Mouse (Mus musculus) cerebral cortex, adult 2 months (tissue): Measurements from ENCODE around the gene Kcnip2.

ENCODE experiments used
- WGBS: fragments of 180-500 bp; shearing (Covaris S2); methylation state at CpG from one replicate; pipeline ENCODE4 v1.1.7; 2018; 5-methylcytosine and 5-hydroxymethylcytosine counted together

Kcnip2 gene

DNA sequence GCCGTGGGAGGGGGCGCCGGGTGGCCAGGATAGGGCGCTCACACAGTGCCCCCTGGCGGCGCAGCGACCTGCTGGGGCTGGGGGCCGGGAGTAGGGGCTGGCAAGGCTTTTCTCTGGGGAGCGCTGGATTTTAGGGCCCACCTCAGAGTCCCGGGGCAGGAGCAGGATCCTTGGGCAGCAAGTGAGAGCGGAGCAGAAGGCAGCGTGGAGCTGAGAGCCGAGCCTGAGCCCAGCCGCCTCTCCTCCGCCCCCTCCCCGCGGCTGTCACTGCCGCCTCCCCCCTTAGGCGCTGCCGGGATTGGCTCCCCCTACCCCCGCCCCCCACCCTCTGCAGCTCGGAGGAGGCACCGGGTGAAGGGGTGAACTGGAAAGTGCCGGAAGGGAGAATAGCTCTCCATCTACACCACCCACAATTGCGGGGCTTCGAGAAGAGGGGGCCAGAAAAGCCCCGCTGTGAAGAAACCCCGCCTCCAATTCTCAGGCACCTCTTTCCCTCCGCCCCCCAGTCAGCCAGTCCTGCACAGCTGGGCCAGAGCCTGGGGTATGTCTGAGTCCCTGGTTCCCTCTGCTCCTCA lies at the start of gene Kcnip2:
Gene Kcnip2 (minus strand): TSS at position 231 of the 575 bp plus-strand sequence.
- 1% methylated on average over 28 of the region's 29 CpGs for WGBS

DNA sequence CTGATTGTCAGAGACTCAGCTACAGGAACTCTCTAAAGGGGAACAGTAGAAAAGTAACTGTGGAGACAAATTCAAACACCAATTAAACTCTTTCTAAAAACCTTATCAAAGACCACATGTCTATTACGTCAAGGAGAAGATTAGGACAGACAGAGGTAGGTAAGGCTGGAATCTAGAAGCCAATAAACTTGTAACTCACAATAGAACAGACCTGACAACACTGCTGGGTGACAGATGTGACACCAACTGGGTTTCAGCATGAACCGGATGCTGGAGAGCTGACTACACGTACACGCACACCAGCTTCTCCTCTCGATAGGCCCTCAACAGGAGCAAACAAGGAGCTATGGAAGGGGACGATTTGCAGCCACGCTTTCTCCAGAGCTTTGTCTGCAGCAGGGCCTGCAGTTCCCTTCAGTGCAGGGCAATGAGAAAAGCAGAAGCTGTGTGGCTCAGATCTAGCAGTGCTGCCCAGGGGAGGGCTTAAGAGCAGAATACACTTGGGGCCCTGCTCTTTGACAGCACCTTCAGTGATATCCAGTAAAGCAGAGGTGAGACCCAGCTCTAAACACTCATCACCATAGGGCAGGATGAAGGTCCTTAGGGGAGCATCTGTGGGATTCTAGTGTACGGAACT lies 39.5 kb upstream of the Kcnip2 start:
- 77% methylated on average over 8 of the region's 8 CpGs for WGBS

DNA sequence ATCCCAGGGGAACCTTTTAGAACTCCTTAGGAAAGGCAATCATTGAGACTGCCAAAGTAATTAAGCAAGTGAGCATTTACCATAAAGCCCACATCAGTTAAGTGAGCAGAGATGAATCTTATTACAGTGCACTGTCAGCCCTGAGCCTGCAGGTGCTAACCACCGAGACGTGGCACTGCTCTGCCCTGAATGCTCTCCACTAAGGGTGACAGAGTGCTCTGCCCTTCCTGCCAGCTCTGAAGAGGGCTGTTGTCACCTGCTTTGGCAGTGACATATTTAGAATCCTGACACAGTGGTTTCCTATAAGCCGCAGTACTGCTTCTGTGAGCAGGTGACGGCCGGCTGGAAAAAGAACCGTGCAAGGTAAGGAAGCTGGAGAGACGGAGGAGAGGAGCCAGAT lies 38.7 kb upstream of the Kcnip2 start:
- WGBS, result 62% methylated on average over 7 of the region's 7 CpGs

DNA sequence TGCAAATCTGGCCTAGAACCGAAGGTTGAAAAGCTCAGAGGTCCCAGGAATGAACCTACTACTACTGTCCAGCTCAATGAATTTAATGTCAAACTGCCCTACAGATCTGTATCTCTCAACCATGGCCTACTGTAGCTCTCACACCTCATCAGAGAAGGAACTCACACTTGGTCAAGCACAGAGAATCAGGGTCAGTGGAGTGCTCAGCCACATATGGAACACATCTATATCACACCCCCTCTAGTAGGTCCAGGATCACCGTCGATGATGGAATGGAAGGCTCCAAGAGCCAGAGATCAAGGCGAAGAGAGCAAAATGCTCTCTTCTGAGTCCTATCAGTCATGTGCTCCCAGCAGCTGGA lies 31.9 kb upstream of the Kcnip2 start:
- 80% methylated on average over 4 of the region's 4 CpGs for WGBS

DNA sequence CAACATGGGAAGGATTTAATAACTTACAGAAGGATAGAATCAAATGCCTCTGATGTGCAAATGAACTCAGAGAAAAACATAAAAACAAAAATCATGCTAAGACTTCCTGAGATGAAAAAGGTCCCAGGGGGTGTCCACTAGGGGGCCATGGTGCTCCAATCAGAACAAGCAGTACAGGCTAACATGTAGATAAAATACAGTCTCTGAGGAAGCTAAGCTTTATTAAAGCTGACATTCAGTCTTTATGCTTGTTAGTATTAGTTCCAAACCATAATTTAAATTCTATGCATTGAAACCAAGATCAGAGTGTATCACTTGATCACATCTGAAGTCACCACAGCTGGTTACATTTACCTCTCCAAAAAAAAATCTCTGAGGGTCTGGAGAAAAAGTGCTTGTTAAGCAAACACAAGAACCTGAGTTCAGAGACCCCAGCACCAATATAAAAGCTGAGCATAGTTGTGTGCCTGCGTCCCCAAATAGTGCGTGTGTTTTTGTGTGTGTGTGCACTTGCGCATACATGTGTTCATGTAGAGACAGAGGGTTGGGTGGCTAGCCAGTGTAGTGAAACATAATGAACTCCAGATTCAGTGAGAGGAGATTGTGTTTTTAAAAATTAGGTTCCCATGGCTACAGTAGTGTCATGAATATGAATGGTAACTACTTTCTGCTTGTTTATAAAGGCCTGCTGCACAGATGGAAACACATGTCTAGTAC lies 31.3 kb upstream of the Kcnip2 start:
- 75% methylated on average over 3 of the region's 3 CpGs for WGBS

DNA sequence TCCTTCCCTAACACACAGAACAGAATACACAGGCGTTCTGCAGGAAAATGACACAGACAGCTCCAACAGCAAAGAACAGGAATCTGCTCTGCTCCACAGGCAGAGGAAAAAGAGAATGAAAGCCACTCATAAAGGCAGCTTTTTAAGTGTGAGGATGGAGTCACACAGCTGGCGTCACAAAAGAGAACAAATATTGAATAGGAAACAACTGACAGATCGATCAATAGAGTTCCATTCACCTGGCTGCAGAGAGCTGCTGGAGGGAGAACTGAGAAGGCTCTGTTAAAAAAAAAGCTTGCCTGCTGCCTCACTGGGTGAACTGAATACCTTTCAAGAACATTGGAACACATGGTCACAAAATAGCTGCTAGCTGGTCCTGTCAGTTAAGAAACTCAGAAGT lies 28.3 kb upstream of the Kcnip2 start:
- whole genome bisulfite sequencing, result 38% methylated on average over 3 of the region's 3 CpGs

DNA sequence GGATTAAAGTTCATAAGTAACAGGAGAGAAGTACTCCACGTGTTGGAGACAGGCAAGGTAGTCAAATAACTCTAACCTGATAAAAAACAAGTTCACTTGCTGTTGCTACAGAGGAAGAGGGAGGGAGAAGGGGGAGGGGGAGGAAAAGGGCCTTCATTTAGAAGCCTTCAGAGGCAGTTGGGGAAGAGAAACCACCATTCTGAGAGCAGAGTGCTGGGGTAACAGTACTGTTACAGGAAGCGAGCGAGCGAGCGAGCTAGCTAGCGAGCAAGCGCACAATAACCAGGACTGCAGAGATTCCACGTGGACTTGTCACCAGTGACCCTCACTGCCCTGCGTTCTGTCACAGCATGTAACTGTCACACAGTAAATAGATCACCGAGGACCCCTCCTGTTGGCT lies 27.6 kb upstream of the Kcnip2 start:
- WGBS, result 65% methylated on average over 10 of the region's 10 CpGs

DNA sequence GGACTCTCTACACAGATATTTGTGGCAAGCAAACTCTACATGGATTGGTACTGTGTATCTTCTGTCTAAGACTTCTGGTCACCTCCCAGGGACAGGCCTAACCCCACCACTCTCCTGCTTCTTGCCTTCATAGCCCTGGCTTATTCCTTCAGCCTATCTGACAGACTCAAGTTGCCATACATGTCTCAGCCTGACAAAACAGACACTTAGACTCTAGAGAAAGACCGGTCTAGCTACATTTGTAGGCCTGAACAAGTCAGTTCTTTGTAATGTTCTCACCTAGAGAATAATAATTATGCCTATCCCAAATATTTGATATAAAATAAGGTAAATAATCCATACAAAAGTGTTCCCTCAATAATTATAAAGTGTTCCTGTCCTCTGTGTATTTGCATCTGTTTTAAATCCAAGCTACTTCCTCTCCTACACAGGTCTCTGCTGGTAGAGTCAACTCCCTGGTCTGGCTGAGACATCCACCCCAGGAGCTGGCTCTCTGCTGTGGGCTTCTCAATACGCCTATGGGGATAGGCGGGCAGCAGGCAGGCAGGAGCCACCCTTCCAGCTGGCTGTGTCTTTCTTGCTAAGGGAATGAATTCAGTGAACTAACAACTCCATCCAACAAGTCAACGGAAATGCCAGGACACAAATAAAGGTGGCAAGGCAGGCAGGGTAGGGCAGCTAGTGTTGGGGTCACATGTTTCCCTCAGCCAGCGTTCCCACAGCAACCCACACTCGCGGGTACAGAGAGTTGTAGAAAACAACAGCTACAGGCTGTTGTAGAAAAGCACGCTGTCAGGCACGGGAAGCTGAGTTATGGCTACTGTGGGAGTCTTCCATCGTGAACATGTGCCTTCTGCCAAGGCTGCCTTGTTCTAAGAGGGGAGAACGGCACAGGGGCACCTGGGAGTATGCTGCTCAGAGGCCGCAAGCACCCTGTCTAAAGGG lies 21.5 kb upstream of the Kcnip2 start:
- 44% methylated on average over 12 of the region's 12 CpGs for WGBS

DNA sequence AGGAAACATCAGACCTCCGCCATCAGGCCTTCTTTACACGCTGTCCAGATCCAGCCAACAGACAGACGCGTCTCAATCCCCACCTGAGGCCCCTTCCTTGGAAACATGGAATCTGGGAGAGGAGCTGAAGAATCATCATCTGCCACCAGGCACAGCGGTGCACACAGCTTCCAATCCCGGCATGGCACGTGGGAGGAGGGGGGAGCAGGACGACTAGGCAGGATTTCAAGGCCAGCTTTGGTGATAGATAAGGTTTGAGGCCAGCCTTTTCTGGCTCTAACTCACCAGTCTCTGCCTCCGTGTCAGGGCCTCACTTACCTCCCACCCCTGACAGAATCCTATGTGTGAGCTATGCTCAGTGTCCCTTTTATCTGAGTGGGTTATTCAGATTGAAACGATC lies 19.6 kb upstream of the Kcnip2 start:
- WGBS, result 82% methylated on average over 10 of the region's 10 CpGs

DNA sequence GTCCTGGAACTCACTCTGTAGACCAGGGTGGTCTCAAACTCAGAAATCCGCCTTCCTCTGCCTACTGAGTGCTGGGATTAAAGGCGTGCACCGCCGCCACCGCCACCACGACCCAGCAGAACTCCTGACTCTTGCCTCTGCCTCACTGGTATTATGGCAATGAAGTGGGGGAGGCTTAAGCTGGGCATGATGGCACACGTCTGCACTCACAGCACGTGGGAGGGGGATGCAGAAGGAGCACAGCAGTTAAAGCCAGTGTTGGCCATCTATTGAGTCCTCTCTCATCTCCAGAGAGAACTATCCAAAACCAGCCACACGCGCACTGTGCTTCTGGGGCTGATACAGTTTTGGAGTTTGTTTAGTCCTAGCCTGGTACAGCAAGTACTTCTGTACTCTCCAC lies 17.8 kb upstream of the Kcnip2 start:
- 83% methylated on average over 10 of the region's 10 CpGs for WGBS

DNA sequence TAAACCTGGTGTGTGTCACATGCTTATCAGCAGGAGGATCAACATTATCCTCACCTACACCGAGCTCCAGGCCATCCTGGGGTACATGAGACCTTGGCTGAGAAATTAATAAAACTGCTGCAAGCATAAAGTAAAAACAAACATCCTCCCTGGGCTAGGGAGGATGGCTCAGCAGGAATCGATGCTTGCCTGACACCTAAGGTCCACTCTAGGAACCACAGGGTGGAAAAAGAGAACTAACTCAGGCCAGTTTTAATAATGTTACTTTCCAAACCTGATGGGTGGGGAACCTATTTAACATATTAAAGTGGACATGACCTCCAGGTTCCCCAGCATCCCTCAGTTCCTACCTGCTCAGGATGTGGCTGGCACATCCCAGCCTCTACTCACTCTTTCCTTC lies 14.8 kb upstream of the Kcnip2 start:
- 66% methylated on average over 2 of the region's 2 CpGs for WGBS

DNA sequence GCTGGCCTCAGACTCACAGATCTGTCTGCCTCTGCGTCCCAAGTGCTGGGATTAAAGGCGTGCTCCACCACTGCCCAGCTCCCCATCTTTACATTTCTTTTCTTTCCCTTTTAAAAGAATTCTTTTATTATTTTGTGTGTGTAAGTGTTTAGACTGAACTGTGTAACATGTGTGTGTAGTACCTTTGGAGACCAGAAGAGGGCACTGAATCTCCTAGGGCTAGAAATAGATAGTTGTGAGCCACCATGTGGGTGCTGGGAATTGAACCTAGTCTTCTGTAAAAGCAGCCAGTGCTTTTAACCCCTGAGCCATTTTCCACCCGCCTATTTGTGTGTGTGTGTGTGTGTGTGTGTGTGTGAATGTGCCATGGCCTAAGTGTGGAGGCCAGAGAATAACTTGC lies 11.9 kb upstream of the Kcnip2 start:
- WGBS, result over 99% methylated on average over 3 of the region's 3 CpGs

DNA sequence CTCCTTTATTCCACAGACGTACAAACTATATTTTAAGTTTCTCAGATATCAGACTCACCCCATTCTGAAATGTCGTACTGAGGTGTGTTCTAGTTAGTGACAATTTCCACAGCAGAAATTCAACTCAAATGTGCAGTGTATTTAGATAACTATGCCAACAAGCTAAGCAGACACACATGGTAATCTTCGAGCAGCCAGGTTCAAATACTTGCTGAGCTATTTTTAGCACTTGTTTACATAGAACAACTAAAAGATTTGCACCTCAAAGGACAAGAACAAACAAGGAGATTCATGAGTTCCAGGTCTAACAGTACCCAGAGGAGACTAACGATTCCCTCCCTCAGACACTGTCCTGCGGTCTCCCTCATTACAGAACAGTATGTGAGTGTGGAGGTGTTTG lies 11.3 kb upstream of the Kcnip2 start:
- 74% methylated on average over 5 of the region's 5 CpGs for WGBS

DNA sequence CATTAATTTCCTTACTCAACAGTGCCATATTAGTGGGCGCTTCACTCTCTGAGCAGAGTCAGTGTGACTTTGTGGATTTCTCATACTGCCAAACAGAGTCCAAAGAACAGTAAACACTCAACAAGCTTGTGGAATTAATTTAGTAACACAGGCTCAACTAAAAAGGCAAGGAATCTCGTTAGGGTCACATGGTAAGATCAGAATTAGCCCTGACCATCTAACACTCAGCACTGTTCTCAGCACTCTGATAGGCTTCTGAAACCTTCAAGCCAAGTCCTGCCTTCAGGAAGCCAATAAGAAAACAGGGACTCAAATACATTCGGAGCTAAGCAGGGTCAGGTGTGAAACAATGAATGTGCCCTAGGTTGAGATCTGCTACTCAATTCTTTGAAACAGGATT lies 10.3 kb upstream of the Kcnip2 start:
- 78% methylated on average over 3 of the region's 3 CpGs for WGBS

DNA sequence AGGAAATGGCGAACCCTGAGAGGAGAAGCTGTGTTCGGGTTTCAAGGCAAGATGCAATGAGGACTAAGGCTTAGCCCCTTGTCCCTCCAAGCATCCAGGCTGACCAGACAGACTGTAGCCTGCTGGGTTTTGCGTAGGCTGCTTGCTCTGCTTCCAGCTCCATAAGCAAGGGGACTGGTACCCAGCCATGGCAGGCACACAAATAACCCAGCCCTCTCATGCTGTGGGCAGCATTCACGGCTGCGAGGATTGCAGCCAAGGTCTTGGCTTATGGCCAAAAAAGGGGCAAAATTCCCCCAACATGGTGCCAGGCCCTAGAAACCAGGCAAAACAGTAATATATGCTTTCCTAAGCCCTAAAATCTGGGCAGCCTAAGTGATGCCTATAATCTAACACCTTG lies 6.0 kb upstream of the Kcnip2 start:
- WGBS, result 48% methylated on average over 5 of the region's 5 CpGs

DNA sequence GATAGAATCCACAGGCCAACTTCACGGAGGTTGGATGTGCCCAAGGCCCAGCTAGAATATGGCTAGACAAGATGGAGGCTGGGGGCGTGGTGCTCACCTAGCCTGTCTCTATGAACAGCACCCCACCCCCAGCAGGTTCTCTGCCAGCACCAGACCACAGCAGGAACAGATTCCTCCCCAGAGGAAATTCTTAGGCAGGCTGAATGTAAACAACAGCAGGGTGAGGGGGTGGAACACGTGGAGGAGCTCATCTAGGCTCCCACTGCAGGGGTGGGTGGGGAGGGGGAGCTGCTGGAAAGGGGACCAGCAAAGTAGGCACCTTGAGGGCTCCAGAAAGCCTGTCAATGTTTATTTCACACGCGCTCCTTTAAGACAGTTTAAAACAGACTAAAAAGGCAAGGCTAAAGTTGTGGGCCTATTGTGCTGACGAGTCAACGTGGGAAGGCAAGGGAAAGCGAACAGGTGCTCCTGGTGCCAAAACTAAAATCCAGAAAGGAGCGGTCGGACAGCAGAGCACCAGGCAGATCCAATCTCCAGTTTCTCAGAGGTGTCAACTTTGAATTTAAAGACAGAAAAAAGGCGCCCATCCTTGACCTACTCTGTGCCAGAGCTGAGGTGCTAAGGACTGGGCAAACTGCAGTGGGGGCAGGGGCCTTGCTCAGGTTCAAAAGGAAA lies 2.1 kb upstream of the Kcnip2 start:
- WGBS, result 44% methylated on average over 11 of the region's 11 CpGs

DNA sequence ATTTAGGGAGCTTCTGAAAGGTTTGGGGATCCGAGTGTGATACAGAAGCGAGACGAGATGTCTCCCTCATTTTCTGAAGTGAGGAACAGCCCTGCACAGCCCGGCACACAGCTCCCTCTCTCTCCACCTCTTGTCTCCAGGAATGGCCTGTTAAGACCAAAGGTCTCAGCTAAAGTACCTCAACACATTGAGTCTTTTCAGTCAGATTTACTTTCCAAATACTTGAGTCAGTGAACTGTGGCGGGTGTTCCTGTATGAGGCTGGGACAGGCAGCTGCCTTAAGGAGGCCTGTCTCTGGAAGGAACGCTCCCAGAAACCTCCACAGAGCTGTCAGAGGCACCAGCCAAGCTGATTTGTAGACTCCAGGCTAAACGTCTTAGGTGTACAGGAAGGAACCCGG lies 866 bp upstream of the Kcnip2 start:
- 46% methylated on average over 8 of the region's 8 CpGs for WGBS

DNA sequence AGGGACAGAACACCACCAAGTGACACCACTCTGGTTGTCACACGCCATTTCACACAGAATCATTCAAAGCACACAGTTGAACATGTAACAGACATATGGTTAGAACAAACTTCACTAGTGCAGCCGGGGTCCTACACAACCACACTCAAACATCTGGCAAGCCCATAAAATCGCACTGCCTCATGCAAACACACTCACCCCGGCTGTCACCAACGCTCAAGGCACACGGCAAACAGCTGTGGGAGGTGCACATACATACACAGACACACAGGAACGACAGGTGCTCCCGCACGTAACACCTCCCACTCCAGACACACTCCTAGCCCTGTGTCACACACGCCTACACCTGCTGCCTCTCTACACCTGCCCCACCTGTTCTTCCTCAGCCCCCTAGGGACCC lies 691 bp downstream of the Kcnip2 start:
- 47% methylated on average over 10 of the region's 10 CpGs for WGBS

DNA sequence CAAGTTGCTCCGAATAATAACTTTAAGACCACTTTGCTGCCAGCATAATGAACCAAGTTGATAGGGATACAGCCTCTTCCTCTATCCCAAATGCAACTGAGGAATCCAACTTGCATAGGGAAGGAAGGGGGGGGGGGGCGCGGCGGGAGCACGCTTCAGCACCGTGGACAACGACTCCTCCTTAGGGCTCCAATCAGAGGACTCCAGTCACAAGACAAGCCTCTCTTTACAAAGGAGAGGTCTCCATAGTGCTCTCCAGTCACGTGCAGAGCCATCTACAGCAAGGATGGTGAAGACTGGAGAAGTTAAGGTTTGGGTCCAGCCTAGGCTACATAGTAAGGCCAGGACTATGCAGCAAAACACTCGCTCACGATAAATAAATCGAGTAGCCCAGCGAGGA lies 2.1 kb downstream of the Kcnip2 start:
- WGBS, result 11% methylated on average over 12 of the region's 12 CpGs

DNA sequence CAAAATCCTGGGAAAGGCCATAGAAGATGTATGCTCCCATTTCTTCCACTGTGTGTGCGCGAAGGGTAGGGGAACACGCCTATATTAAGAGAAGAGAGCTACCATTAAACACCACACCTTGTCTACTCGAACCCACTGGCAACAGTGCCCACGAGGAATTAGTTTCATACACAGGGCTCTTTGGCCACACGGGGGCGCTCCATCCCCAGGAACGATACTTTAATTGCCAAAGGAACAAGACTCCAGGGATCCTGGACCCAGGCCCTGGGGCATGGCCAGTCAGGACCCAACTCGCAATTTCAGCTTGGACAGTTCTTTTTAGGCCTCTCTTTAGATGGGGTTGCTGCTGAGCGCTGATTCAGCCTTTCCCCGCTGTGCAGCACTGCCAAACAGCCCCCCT lies 2.6 kb downstream of the Kcnip2 start:
- 3% methylated on average over 11 of the region's 11 CpGs for WGBS

DNA sequence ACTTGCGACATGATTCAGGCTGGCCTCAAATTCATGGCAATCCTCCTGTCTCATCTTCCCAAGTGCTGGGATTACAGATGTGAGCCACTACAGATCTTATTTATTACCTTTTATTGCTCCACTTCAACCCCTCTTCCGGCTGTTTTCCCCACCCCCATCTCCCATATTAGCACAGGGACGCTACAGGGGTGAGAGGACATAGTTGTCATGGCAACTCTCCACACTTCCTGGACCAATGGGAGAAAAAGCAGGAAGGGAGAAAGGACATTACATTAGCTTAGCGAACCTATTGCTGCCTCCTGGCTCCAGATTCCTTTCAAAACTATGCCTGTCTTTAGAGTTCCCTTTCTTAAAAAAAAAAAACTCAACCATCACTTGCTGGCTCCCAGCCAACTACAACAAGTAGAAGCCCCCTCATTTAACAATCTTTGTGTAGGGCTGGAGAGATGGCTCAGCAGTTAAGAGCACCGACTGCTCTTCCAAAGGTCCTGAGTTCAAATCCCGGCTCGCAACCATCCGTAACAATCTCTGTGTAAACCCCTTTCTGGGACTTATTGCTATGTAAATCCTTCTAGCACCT lies 3.1 kb downstream of the Kcnip2 start:
- 12% methylated on average over 8 of the region's 8 CpGs for WGBS
